Mouse (Mus musculus): ENCODE measurements at regions not wholly inside any gene's neighbourhood (a gene's known extent, or its start where the extent isn't known, plus 50 kb on each side); places are given as distances from the start of the nearest gene placed in this dataset.

DNA sequence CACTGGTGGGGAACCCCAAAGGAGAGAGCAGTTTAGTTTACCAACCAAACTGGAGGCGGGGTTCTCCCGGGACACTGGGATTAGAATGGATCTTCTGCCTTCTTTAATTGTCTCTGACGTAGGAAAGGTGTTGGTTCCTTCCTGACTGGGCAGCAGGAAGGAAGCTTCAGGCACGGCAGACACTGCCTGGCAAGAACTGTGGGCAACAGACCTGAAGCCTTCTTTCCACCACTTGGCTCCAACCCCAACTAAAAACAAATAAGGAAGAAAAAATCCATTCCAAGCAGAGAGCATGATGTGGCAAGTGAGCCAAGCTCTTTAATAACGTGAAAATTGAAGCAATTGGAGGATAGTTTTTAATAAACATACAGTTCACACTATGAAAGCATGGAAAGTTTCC, 155.3 kb downstream of the Gm12728 start:
- TF ChIP-seq POLR2A (IDR thresholded peaks at IDR 0.05; ENCODE audit: borderline replicate concordance, control insufficient read depth, low read depth, low read length) (no peak), CTCF (IDR thresholded peaks at IDR 0.05; ENCODE audit: control insufficient read depth, insufficient read depth, low read length) (no peak)
